Mouse (Mus musculus) kidney, postnatal 14 days (tissue): ENCODE results near the gene Sema4c.
A peak's percentile ranks its signal among the peaks of the same experiment; 100 is the strongest.

Experiments used
- DNase-seq: peaks from one replicate; pipeline ENCODE4 v3.0.0; 2022; ENCODE audit warnings: mixed read lengths

Sema4c gene

GRCm38 (mm10) chr1:36533546-36533945 is 24.6 kb downstream of the Sema4c start:
- DNase-seq: no peak

- DNase-seq: no peak
Measured at GRCm38 (mm10) chr1:36531461-36531860, 26.7 kb downstream of the Sema4c start.

GRCm38 (mm10) chr1:36530962-36531361 is 27.2 kb downstream of the Sema4c start:
- no peak for DNase-seq

- DNase-seq: no peak
Measured at GRCm38 (mm10) chr1:36530485-36530884, 27.7 kb downstream of the Sema4c start.

GRCm38 (mm10) chr1:36529875-36530274 is 28.3 kb downstream of the Sema4c start:
- DNase-seq: no peak

- no peak for DNase-seq
Measured at GRCm38 (mm10) chr1:36529274-36529673, 28.9 kb downstream of the Sema4c start.

GRCm38 (mm10) chr1:36528351-36528750 is 29.8 kb downstream of the Sema4c start:
- DNase-seq: no peak

- no peak for DNase-seq
Measured at GRCm38 (mm10) chr1:36526903-36527302, 31.2 kb downstream of the Sema4c start.

GRCm38 (mm10) chr1:36525774-36526173 is 32.4 kb downstream of the Sema4c start:
- DNase-seq: no peak

GRCm38 (mm10) chr1:36524058-36524457 is 34.1 kb downstream of the Sema4c start:
- DNase-seq: no peak

- DNase-seq: no peak
Measured at GRCm38 (mm10) chr1:36523332-36524013, 34.7 kb downstream of the Sema4c start.

- DNase-seq: no peak
Measured at GRCm38 (mm10) chr1:36522210-36522609, 35.9 kb downstream of the Sema4c start.

- DNase-seq: no peak
Measured at GRCm38 (mm10) chr1:36519626-36520025, 38.5 kb downstream of the Sema4c start.

- DNase-seq: no peak
Measured at GRCm38 (mm10) chr1:36518259-36518658, 39.9 kb downstream of the Sema4c start.

- DNase-seq: peak; percentile 55
Measured at GRCm38 (mm10) chr1:36513718-36514117, 44.4 kb downstream of the Sema4c start.

GRCm38 (mm10) chr1:36513310-36513709 is 44.8 kb downstream of the Sema4c start:
- peak; percentile 55 for DNase-seq

GRCm38 (mm10) chr1:36512966-36513280 is 45.2 kb downstream of the Sema4c start:
- DNase-seq: no peak

- peak; percentile 62 for DNase-seq
Measured at GRCm38 (mm10) chr1:36512089-36512965, 45.8 kb downstream of the Sema4c start.

GRCm38 (mm10) chr1:36511289-36512021 is 46.7 kb downstream of the Sema4c start, which contains the start of gene Cnnm3:
Cnnm3 (plus strand) TSS chr1:36511867.
- DNase-seq: peak; percentile 100

GRCm38 (mm10) chr1:36508238-36508637 is 49.9 kb downstream of the Sema4c start:
- no peak for DNase-seq

GRCm38 (mm10) chr1:36501261-36501660 is 56.9 kb downstream of the Sema4c start:
- DNase-seq: peak; percentile 76
